Comparison of ENCODE assay signal across 8 mouse cellular contexts in the genomic region with DNA sequence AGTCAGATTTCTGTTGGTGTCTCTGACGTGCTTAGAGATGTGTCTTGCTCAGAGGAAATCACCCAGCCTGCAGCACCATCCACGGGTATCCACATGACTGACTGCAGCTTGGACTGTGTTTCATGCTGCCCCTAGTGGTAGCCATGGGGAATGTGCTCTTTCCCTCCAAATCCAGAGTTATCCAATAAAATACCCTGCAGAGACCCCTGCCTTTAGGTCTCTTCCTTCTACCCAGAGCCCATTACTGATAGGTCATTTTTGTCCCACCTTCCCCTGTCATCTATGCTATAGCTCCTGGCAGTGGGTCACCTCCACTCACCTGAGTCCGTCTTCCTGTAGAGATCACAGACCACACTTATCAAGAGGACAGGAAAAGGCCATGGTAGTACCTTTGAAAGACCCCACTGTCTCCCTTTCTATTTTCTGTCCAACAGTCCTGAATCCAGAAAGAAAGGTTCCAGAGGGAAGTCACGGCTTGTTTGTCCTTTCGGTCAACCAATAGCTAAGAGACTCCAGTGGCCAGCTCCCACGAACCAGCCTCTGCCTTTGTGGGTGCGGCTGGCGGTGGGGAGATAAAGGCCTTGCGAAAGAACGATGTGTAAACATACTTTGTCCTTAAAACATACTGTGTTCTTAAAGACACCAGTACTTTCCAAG. TPM values are rescaled to one million over a fixed set of nuclear protein-coding genes. Genes with fewer than 3 reads are reported as not detected.
DNase-seq lines count a peak whose midpoint lies in the region; ATAC-seq lines count a peak whose summit lies in the region.

No protein-coding gene starts in this region.

- no peak overlapping the region for H3K9ac ChIP-seq in kidney, embryonic 15.5 days
- H3K9ac ChIP-seq in neural tube, embryonic 13.5 days = no peak overlapping the region

- H3K27ac ChIP-seq in kidney, embryonic 15.5 days = peak overlapping the region; percentile 57
- H3K27ac ChIP-seq in neural tube, embryonic 13.5 days (replicated peaks) = peak overlapping the region; percentile 59

- H3K36me3 ChIP-seq in kidney, embryonic 15.5 days = peaks cover 73% of the 10 kb centered on the region
- H3K36me3 ChIP-seq in neural tube, embryonic 13.5 days = peaks cover 67% of the 10 kb centered on the region

- no peaks in the 10 kb centered on the region for H3K9me3 ChIP-seq in kidney, embryonic 15.5 days (replicated peaks)
- H3K9me3 ChIP-seq in neural tube, embryonic 13.5 days = no peaks in the 10 kb centered on the region

- 54% methylated on average over 10 of the region's 10 CpGs for WGBS in kidney, embryonic 15.5 days
- 61% methylated on average over 10 of the region's 10 CpGs for WGBS in neural tube, embryonic 13.5 days

- no peak overlapping the region for H3K4me2 ChIP-seq in kidney, embryonic 15.5 days
- no peak overlapping the region for H3K4me2 ChIP-seq in neural tube, embryonic 13.5 days

- H3K4me3 ChIP-seq in kidney, embryonic 15.5 days (replicated peaks) = no peak overlapping the region
- no peak overlapping the region for H3K4me3 ChIP-seq in neural tube, embryonic 13.5 days

- H3K27me3 ChIP-seq in kidney, embryonic 15.5 days = no peaks in the 10 kb centered on the region
- no peaks in the 10 kb centered on the region for H3K27me3 ChIP-seq in neural tube, embryonic 13.5 days

- ATAC-seq in kidney, embryonic 15.5 days (replicated peaks; ENCODE audit: low FRiP score) = peak; percentile 30; the same call in 1 of the 2 replicates
- ATAC-seq in neural tube, embryonic 13.5 days (ENCODE audit: low read depth) = peak; percentile 51; the same call in 1 of the 2 replicates
- ATAC-seq in inflammation-experienced regulatory T-cells, adult 6 months = no peak

- DNase-seq in urinary bladder, postnatal 36 days (ENCODE audit: low spot score in 2 of 2) = peak; percentile 67 to 80
- DNase-seq in urinary bladder, postnatal 10 days (ENCODE audit: low spot score) = no peak
- peak; percentile 59 for DNase-seq in cerebellum, postnatal 14 days
- peak; percentile 72 to 79 for DNase-seq in heart, adult 18-20 months
- peak; percentile 82 to 88 for DNase-seq in lung, adult 18-20 months

- peaks cover 20% of the 10 kb centered on the region for H3K4me1 ChIP-seq in kidney, embryonic 15.5 days
- peaks cover 17% of the 10 kb centered on the region for H3K4me1 ChIP-seq in neural tube, embryonic 13.5 days (replicated peaks)

RNA-seq across cellular contexts. Expression of a gene that starts 18.7 kb away (rescaled TPM):
- 10 to 100 TPM; 31.8 to 34.9 TPM for total RNA-seq in heart, adult 18-20 months (2021)
- polyA plus RNA-seq in kidney, embryonic 15.5 days (2015; fragmentation: Nextera tagmentation; extraction: Ambion mirVana) = 21.5 and 22.3 TPM in 2 replicates
- 18.8 and 19.1 TPM in 2 replicates for polyA plus RNA-seq in neural tube, embryonic 13.5 days (2015; fragmentation: Nextera tagmentation; extraction: Ambion mirVana)
- not detected for polyA plus RNA-seq in inflammation-experienced regulatory T-cells, adult 6 months (2017; shearing (Covaris generic))

RNA-seq across cellular contexts. Expression of a gene that starts 41.5 kb away (rescaled TPM):
- 1 to 10 TPM; 5.2 to 5.5 TPM for total RNA-seq in heart, adult 18-20 months (2021)
- 76.5 and 98.4 TPM in 2 replicates for polyA plus RNA-seq in kidney, embryonic 15.5 days (2015; fragmentation: Nextera tagmentation; extraction: Ambion mirVana)
- 113 and 114 TPM in 2 replicates for polyA plus RNA-seq in neural tube, embryonic 13.5 days (2015; fragmentation: Nextera tagmentation; extraction: Ambion mirVana)
- polyA plus RNA-seq in inflammation-experienced regulatory T-cells, adult 6 months (2017; shearing (Covaris generic)) = under 1 TPM in 1 of 3 experiments, not detected in 2; 0.15 TPM

RNA-seq across cellular contexts. Expression of a gene that starts 58.6 kb away (rescaled TPM):
- 1 to 10 TPM; 6.6 to 6.8 TPM for total RNA-seq in heart, adult 18-20 months (2021)
- 28.0 and 34.3 TPM in 2 replicates for polyA plus RNA-seq in kidney, embryonic 15.5 days (2015; fragmentation: Nextera tagmentation; extraction: Ambion mirVana)
- polyA plus RNA-seq in neural tube, embryonic 13.5 days (2015; fragmentation: Nextera tagmentation; extraction: Ambion mirVana) = 25.2 and 26.2 TPM in 2 replicates
- polyA plus RNA-seq in inflammation-experienced regulatory T-cells, adult 6 months (2017; shearing (Covaris generic)) = not detected

RNA-seq across cellular contexts. Expression of a gene that starts 58.6 kb away (rescaled TPM):
- under 1 TPM; 0.12 to 0.13 TPM for total RNA-seq in heart, adult 18-20 months (2021)
- 1.4 and 1.7 TPM in 2 replicates for polyA plus RNA-seq in kidney, embryonic 15.5 days (2015; fragmentation: Nextera tagmentation; extraction: Ambion mirVana)
- 1.0 and 1.5 TPM in 2 replicates for polyA plus RNA-seq in neural tube, embryonic 13.5 days (2015; fragmentation: Nextera tagmentation; extraction: Ambion mirVana)
- polyA plus RNA-seq in inflammation-experienced regulatory T-cells, adult 6 months (2017; shearing (Covaris generic)) = under 1 TPM in 1 of 3 experiments, not detected in 2; 0.21 TPM

Comparison
In these comparisons a context has a peak if more than half of its experiments do, and no peak if none do; other contexts are left out.
1. RNA of a gene that starts 18.7 kb away (polyA plus RNA-seq): 21.5 to 22.3 TPM in kidney, embryonic 15.5 days and 18.8 to 19.1 TPM in neural tube, embryonic 13.5 days; not detected in inflammation-experienced regulatory T-cells, adult 6 months; every median in the first group is over 10 times any median in the second.
2. RNA of a gene that starts 41.5 kb away (polyA plus RNA-seq): 113 to 114 TPM in neural tube, embryonic 13.5 days and 76.5 to 98.4 TPM in kidney, embryonic 15.5 days; 0.15 TPM in inflammation-experienced regulatory T-cells, adult 6 months; every median in the first group is over 10 times any median in the second.
3. RNA of a gene that starts 58.6 kb away (polyA plus RNA-seq): 28.0 to 34.3 TPM in kidney, embryonic 15.5 days and 25.2 to 26.2 TPM in neural tube, embryonic 13.5 days; not detected in inflammation-experienced regulatory T-cells, adult 6 months; every median in the first group is over 10 times any median in the second.